Mouse (Mus musculus): ENCODE measurements around the gene Ccdc24. TPM values are rescaled to one million over a fixed set of nuclear protein-coding genes. Genes with fewer than 3 reads are reported as not detected.

Gene Ccdc24
- polyA plus RNA-seq, 1 experiment = 1.8 TPM

DNA sequence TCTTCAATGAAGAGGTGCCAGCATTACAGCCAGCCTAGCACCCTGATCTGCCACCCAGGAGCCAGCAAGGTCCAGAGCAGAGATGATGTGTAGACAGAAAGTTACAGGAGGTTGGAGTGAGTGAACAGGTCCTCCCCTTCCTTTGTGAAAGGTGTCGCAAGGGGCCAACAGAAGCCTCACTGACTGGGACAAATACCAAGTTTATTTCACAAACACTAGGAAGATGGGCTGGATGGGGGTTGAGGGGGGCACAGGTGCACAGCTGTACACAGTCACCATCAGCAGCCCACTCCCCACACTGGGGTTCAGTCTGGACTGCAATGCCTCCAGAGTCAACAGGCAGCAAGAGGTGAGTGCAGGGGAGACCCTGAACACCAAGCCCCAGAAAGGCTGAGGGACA is 11.8 kb upstream of the Ccdc24 start:
- Histone ChIP-seq H3K27ac (ENCODE audit: insufficient read depth, low read length) (no peak overlapping the region), H3K4me3 (replicated peaks; ENCODE audit: insufficient read depth, low read depth, low read length) (no peak overlapping the region), H3K27me3 (ENCODE audit: control insufficient read depth, insufficient read depth, low read length) (no peaks in the 10 kb centered on the region), H3K4me1 (ENCODE audit: control insufficient read depth, insufficient read depth, low read length) (peaks cover 16% of the 10 kb centered on the region)
- DNase-seq = no peak
- TF ChIP-seq CTCF (IDR thresholded peaks at IDR 0.05; ENCODE audit: borderline replicate concordance, insufficient read depth, low read depth, low read length) (no peak), POLR2A (IDR thresholded peaks at IDR 0.05; ENCODE audit: borderline replicate concordance, insufficient read depth, low read length) (no peak)
- 75% methylated on average over 1 of the region's 1 CpGs for WGBS

DNA sequence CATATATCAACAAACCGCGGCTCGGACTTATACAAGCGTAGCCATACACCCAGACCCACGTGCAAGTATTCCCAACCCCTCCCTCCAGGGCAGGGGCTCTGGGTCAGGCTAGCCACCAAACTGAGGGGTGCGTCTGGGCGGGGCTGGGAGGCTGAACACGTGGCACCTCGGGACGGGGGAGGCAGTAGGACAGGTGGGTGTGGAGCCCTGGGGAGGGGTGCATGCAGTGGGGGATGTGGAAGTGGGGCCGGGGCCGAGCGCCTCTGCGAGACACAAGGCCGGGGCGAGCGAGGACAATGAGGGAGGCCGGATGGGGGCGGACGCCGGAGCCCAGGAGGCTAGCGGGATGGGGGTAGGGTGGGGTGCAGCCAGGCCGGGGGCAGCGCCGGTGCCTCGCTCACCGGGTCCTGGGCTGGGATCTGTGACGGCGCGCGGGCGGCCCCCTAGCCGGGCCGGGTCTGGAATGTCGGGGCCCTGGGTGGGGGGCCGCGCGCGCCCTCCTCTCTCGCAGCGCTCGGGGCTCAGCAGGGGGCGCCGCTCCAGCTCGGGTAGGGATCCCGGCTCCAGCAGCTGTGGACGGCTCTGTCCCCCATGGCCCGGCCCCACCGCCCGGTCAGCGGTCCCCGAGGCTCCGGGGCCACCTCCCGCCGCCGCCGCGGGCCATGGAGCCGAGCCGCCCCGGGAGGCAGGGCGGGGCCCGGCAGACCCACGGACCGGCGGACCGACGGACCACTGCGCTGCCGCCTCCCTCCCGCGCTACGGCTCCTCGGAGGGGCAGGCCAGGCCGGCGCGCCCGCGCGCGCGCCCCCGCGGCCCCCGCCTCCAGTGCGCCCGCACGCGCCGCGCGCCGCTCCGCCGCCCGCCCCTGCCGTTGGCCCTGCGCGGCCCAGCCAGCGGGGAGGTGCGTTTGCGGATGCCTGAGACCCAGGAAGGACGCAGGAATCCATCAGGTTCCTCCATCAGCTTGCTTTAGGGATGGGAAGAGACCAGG is 10.6 kb upstream of the Ccdc24 start, which contains the start of gene B4galt2:
B4galt2 (minus strand) TSS at position 787 of the 991 bp plus-strand sequence.
- Histone ChIP-seq H3K4me1 (ENCODE audit: control insufficient read depth, insufficient read depth, low read length) (peaks cover 16% of the 10 kb centered on the region), H3K4me3 (replicated peaks; ENCODE audit: insufficient read depth, low read depth, low read length) (peak within 1 kb of the TSS; percentile 77), H3K27ac (ENCODE audit: insufficient read depth, low read length) (peak within 1 kb of the TSS; percentile 74), H3K27me3 (ENCODE audit: control insufficient read depth, insufficient read depth, low read length) (no peaks in the 10 kb centered on the region)
- WGBS = under 1% methylated on average over 80 of the region's 103 CpGs
- peak; percentile 70 to 71 for DNase-seq
- TF ChIP-seq POLR2A (IDR thresholded peaks at IDR 0.05; ENCODE audit: borderline replicate concordance, insufficient read depth, low read length) (peak; percentile 49; the same call in 1 of the 2 replicates), CTCF (IDR thresholded peaks at IDR 0.05; ENCODE audit: borderline replicate concordance, insufficient read depth, low read depth, low read length) (no peak)

DNA sequence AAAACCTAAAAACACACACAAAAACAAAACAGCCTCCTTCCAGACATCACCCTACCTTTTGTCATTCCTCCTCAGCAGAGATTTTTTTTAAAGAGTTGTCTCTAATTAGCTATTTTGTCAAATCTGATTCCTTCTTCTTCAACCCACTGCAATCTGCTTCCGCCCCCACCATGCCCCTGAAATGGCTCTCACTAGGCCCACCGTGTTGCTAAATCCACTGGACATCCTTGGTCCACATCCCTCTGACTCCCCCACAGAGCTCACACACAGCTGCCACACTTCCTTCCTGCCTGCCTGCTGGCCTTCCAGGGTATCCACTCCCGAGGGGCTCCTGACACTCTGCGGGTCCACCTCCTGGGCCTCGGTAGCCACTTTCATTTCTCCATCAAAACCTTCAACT is 6.3 kb upstream of the Ccdc24 start:
- 63% methylated on average over 5 of the region's 5 CpGs for WGBS
- H3K4me3 ChIP-seq (replicated peaks; ENCODE audit: insufficient read depth, low read depth, low read length) = no peak overlapping the region
- no peak for DNase-seq
- H3K4me1 ChIP-seq (ENCODE audit: control insufficient read depth, insufficient read depth, low read length) = 0 out of 2 replicates have a peak, but pooled peaks cover 3% of the 10 kb centered on the region
- H3K27ac ChIP-seq (ENCODE audit: insufficient read depth, low read length) = no peak overlapping the region
- H3K27me3 ChIP-seq (ENCODE audit: control insufficient read depth, insufficient read depth, low read length) = no peaks in the 10 kb centered on the region
- TF ChIP-seq CTCF (IDR thresholded peaks at IDR 0.05; ENCODE audit: borderline replicate concordance, insufficient read depth, low read depth, low read length) (no peak), POLR2A (IDR thresholded peaks at IDR 0.05; ENCODE audit: borderline replicate concordance, insufficient read depth, low read length) (no peak)

DNA sequence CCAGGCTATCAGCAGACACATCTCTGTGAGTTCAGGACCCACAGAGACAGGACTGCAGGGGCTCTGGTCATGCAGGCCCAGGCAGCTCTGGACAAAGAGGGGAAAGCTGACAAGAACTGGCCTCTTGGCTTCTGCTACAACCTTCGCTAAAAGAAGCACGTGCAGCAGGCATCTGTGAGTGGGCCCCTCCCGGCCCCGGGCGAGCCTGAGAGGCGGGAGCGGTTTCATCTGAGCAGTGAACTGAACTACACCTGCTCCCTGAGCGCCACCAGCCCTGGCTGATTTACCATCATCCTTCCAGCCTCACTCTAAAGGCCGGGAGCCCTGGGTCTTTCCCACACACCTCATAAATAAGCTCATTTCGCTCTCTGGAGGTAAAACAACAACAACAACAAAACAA is 5.9 kb upstream of the Ccdc24 start:
- H3K4me1 ChIP-seq (ENCODE audit: control insufficient read depth, insufficient read depth, low read length) = no peaks in the 10 kb centered on the region
- TF ChIP-seq POLR2A (IDR thresholded peaks at IDR 0.05; ENCODE audit: borderline replicate concordance, insufficient read depth, low read length) (no peak), CTCF (IDR thresholded peaks at IDR 0.05; ENCODE audit: borderline replicate concordance, insufficient read depth, low read depth, low read length) (no peak)
- H3K27me3 ChIP-seq (ENCODE audit: control insufficient read depth, insufficient read depth, low read length) = no peaks in the 10 kb centered on the region
- DNase-seq = no peak
- H3K4me3 ChIP-seq (replicated peaks; ENCODE audit: insufficient read depth, low read depth, low read length) = no peak overlapping the region
- H3K27ac ChIP-seq (ENCODE audit: insufficient read depth, low read length) = no peak overlapping the region
- 38% methylated on average over 10 of the region's 10 CpGs for WGBS

DNA sequence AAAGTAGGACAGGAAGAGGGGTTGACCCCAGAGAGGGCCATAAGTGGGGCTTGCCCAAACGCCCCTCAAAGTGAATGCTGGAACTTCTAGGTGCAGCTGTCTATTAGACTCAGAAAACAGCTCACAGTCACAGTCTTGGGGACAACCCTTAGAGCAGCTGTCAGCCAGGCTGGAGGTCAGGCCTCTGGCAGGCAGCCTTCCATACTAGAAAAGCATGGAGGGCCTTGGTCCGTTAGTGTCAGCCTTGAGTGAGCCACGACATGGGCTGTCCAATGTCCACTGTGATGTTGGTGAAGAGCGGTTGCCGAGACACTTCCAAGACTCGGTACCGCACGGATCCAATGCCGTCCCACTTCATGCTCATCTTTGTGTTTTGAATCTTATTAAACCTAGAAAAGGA is 1.3 kb upstream of the Ccdc24 start:
- H3K27me3 ChIP-seq (ENCODE audit: control insufficient read depth, insufficient read depth, low read length) = no peaks in the 10 kb centered on the region
- TF ChIP-seq POLR2A (IDR thresholded peaks at IDR 0.05; ENCODE audit: borderline replicate concordance, insufficient read depth, low read length) (no peak), CTCF (IDR thresholded peaks at IDR 0.05; ENCODE audit: borderline replicate concordance, insufficient read depth, low read depth, low read length) (no peak)
- H3K4me3 ChIP-seq (replicated peaks; ENCODE audit: insufficient read depth, low read depth, low read length) = no peak overlapping the region
- 89% methylated on average over 9 of the region's 9 CpGs for WGBS
- DNase-seq = no peak
- 0 out of 2 replicates have a peak, but pooled peaks cover 3% of the 10 kb centered on the region for H3K4me1 ChIP-seq (ENCODE audit: control insufficient read depth, insufficient read depth, low read length)
- no peak overlapping the region for H3K27ac ChIP-seq (ENCODE audit: insufficient read depth, low read length)

DNA sequence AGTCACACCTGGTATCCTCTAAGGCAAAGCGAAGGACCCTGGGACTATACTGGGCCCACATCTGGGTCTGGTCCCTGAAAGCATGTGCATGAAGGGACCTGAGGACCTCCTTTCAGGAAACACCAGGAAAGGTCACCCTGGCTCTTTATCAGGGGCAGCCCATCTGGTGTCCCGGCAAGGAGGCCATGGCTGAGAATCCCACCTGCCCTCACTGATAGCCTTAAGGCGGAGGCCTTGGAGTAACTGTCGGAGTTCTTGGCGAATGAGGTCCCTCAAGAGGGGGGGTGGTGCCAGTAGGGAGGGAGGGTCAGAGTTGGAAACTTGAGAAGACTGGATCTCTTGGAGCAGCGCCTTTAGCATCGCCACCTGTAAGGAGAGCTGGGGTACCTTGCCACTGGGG is 570 bp downstream of the Ccdc24 start:
- TF ChIP-seq POLR2A (IDR thresholded peaks at IDR 0.05; ENCODE audit: borderline replicate concordance, insufficient read depth, low read length) = no peak
- no peak for TF ChIP-seq CTCF (IDR thresholded peaks at IDR 0.05; ENCODE audit: borderline replicate concordance, insufficient read depth, low read depth, low read length)
- 0 out of 2 replicates have a peak, but pooled peaks cover 3% of the 10 kb centered on the region for H3K4me1 ChIP-seq (ENCODE audit: control insufficient read depth, insufficient read depth, low read length)
- no peaks in the 10 kb centered on the region for H3K27me3 ChIP-seq (ENCODE audit: control insufficient read depth, insufficient read depth, low read length)
- WGBS = 64% methylated on average over 7 of the region's 7 CpGs
- no peak for DNase-seq
- H3K27ac ChIP-seq (ENCODE audit: insufficient read depth, low read length) = no peak overlapping the region
- no peak overlapping the region for H3K4me3 ChIP-seq (replicated peaks; ENCODE audit: insufficient read depth, low read depth, low read length)

DNA sequence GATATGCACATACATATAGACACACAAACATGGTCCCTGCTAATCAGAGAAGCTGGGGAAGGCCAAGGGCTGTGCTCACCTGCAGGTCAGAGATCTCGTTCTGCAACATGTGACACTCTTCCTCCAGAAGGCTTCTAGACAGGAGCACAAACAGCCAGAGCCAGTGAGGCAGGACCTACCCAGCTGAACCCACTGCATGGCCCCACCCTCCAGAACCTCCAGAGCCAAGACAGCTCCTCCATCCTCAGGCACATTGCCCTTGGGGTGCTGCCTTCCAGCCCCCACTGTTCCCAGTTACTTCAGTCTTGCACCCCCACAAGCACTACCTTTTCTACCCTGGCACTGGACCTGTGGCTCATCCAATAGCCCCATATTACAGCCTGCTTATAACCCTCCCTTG is 1.9 kb downstream of the Ccdc24 start:
- Histone ChIP-seq H3K27ac (ENCODE audit: insufficient read depth, low read length) (no peak overlapping the region), H3K27me3 (ENCODE audit: control insufficient read depth, insufficient read depth, low read length) (no peaks in the 10 kb centered on the region), H3K4me1 (ENCODE audit: control insufficient read depth, insufficient read depth, low read length) (0 out of 2 replicates have a peak, but pooled peaks cover 3% of the 10 kb centered on the region), H3K4me3 (replicated peaks; ENCODE audit: insufficient read depth, low read depth, low read length) (no peak overlapping the region)
- no peak for DNase-seq
- 52% methylated on average over 1 of the region's 1 CpGs for WGBS
- no peak for TF ChIP-seq POLR2A (IDR thresholded peaks at IDR 0.05; ENCODE audit: borderline replicate concordance, insufficient read depth, low read length)
- no peak for TF ChIP-seq CTCF (IDR thresholded peaks at IDR 0.05; ENCODE audit: borderline replicate concordance, insufficient read depth, low read depth, low read length)

All from cerebellum, adult 2 months (tissue).